Mouse (Mus musculus) intestine, embryonic 14.5 days (tissue): ENCODE results near the gene Emc10. TPM values are rescaled to one million over a fixed set of nuclear protein-coding genes. Genes with fewer than 3 reads are reported as not detected.

Experiments
- ATAC-seq: fragments of 200-750 bp; cut with Nextera tagmentation; replicated peaks from 2 replicates; pipeline ENCODE4 v1.8.0; 2017; ENCODE audit warnings: low read depth, moderate number of reproducible peaks, moderate TSS enrichment, moderate library complexity; ENCODE audit not compliant: low FRiP score, low TSS enrichment
- DNase-seq: peaks from one replicate; pipeline ENCODE4 v3.0.0-alpha.2; 2018; ENCODE audit warnings: low spot score
- H3K27ac ChIP-seq: fragments of 300-500 bp; sonication (generic); 2 replicates; pipeline ENCODE4 v1.5.1; 2014; ENCODE audit warnings: low read depth, mild to moderate bottlenecking, control low read depth
- H3K27me3 ChIP-seq: fragments of 300-500 bp; sonication (generic); replicated peaks from 2 replicates; pipeline ENCODE4 v1.6.1; 2014; ENCODE audit warnings: low read length, control low read depth; ENCODE audit not compliant: control insufficient read depth, insufficient read depth
- H3K36me3 ChIP-seq: fragments of 300-500 bp; sonication (generic); 2 replicates; pipeline ENCODE4 v1.6.1; 2014; ENCODE audit warnings: low read length, control low read depth; ENCODE audit not compliant: control insufficient read depth, insufficient read depth
- H3K4me1 ChIP-seq: fragments of 300-500 bp; sonication (generic); replicated peaks from 2 replicates; pipeline ENCODE4 v1.6.1; 2014; ENCODE audit warnings: low read length, control low read depth, mixed read lengths; ENCODE audit not compliant: control insufficient read depth, insufficient read depth
- H3K4me2 ChIP-seq: fragments of 300-500 bp; sonication (generic); 2 replicates; pipeline ENCODE4 v1.6.1; 2014; ENCODE audit warnings: low read length
- H3K4me3 ChIP-seq: fragments of 300-500 bp; sonication (generic); 2 replicates; pipeline ENCODE4 v1.5.1; 2014; ENCODE audit warnings: low read depth, low read length, control low read depth, mixed read lengths
- H3K9ac ChIP-seq: fragments of 300-500 bp; sonication (generic); 2 replicates; pipeline ENCODE4 v1.6.1; 2014; ENCODE audit warnings: mild to moderate bottlenecking, low read length
- H3K9me3 ChIP-seq: fragments of 300-500 bp; sonication (generic); 2 replicates; pipeline ENCODE4 v1.6.1; 2016; ENCODE audit warnings: low read length, control low read depth; ENCODE audit not compliant: control insufficient read depth
- WGBS: fragments of 180-500 bp; shearing (Covaris S2); extraction: QIAGEN DNeasy Blood & Tissue Kit; methylation state at CpG from one replicate; pipeline ENCODE4 v1.1.7; 2014; 5-methylcytosine and 5-hydroxymethylcytosine counted together
- microRNA-seq: library from miRNA; unstranded; fragments of <30 nt; microRNA quantifications from one replicate; pipeline ENCODE4, GENCODE M21; 2016
- polyA plus RNA-seq: library from polyadenylated mRNA; unstranded; fragments of >200 nt; fragmentation: Nextera tagmentation; extraction: Ambion mirVana; gene quantifications from 2 replicates; pipeline ENCODE4 v1.2.1, GENCODE M21; 2014

Gene Emc10
- polyA plus RNA-seq, 1 experiment from 2014 or later, result 116 TPM

DNA sequence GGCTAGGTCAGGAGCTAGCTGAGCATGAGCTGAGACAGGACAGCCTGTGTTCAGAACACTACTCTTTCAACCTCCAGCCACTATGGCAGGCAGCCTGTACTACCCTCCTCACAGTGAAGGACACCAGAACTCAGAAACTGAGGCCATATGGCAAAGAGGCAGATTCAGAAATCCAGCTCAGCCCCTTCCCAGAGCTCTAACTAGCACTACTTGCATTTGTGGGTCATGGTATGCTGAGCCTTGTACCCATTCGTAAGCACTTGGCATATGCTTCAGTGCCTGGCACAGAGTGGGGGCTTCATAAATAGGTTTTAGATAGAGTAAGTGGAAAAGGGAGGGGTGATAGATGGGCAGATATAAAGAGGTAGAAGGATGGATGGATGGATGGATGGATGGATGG is 55.9 kb downstream of the Emc10 start:
- Histone ChIP-seq H3K36me3 (no peaks in the 10 kb centered on the region), H3K4me3 (no peak overlapping the region), H3K27ac (no peak overlapping the region), H3K4me2 (no peak overlapping the region), H3K9ac (no peak overlapping the region), H3K9me3 (no peaks in the 10 kb centered on the region), H3K4me1 (no peaks in the 10 kb centered on the region), H3K27me3 (peaks cover 65% of the 10 kb centered on the region)
- no peak for ATAC-seq
- DNase-seq, result no peak
- 82% methylated on average over 1 of the region's 1 CpGs for WGBS

Small RNA genes lying within 50 kb of the gene (microRNA-seq; reads per million reads assigned to microRNA genes)
- 0.76 reads per million for gene Mir7052
- gene Mir7053, result 0.25 reads per million

Other genes with a start within 250 kb of the Emc10 start
- 1.1 and 1.6 TPM in 2 replicates for gene 1700028J19Rik, start 249.8 kb downstream of the Emc10 start, polyA plus RNA-seq
- gene 2410002F23Rik, start 249.8 kb downstream of the Emc10 start, polyA plus RNA-seq, result 124 and 129 TPM in 2 replicates
- gene Acp4, start 239.2 kb downstream of the Emc10 start, polyA plus RNA-seq, result not detected in 2 replicates
- gene Gm15517, start 235.1 kb downstream of the Emc10 start, polyA plus RNA-seq, result not detected in 2 replicates
- gene Clec11a, start 189.6 kb downstream of the Emc10 start, polyA plus RNA-seq, result 5.4 and 6.3 TPM in 2 replicates
- 3.0 and 3.3 TPM in 2 replicates for gene Shank1, start 186.3 kb downstream of the Emc10 start, polyA plus RNA-seq
- 1.6 and 1.7 TPM in 2 replicates for gene Syt3, start 112.4 kb downstream of the Emc10 start, polyA plus RNA-seq
- gene 1700008O03Rik, start 110.7 kb downstream of the Emc10 start, polyA plus RNA-seq, result 1.5 and 1.6 TPM in 2 replicates
- 1.3 TPM in 2 replicates for gene Lrrc4b, start 67.5 kb downstream of the Emc10 start, polyA plus RNA-seq
- 0.65 TPM in 1 of 2 replicates, not detected in the other for gene Aspdh, start 31.1 kb downstream of the Emc10 start, polyA plus RNA-seq
- gene Josd2, start 28.5 kb downstream of the Emc10 start, polyA plus RNA-seq, result 72.1 and 77.0 TPM in 2 replicates
- 10.2 and 11.5 TPM in 2 replicates for gene Fam71e1, start 52 bp upstream of the Emc10 start, polyA plus RNA-seq
- 0.28 and 0.32 TPM in 2 replicates for gene Mybpc2, start 28.1 kb upstream of the Emc10 start, polyA plus RNA-seq
- 0.12 and 0.20 TPM in 2 replicates for gene Spib, start 35.5 kb upstream of the Emc10 start, polyA plus RNA-seq
- gene Pold1, start 52.3 kb upstream of the Emc10 start, polyA plus RNA-seq, result 74.7 and 75.2 TPM in 2 replicates
- 69.4 and 70.6 TPM in 2 replicates for gene Nr1h2, start 57.4 kb upstream of the Emc10 start, polyA plus RNA-seq
- 1.6 and 1.7 TPM in 2 replicates for gene Napsa, start 75.9 kb upstream of the Emc10 start, polyA plus RNA-seq
- 0.19 and 0.26 TPM in 2 replicates for gene Kcnc3, start 94.1 kb upstream of the Emc10 start, polyA plus RNA-seq
- gene Myh14, start 174.3 kb upstream of the Emc10 start, polyA plus RNA-seq, result 26.7 and 33.4 TPM in 2 replicates
- gene Izumo2, start 212.2 kb upstream of the Emc10 start, polyA plus RNA-seq, result not detected in 2 replicates